Mouse (Mus musculus): ENCODE measurements around the gene Ppip5k1.

DNA sequence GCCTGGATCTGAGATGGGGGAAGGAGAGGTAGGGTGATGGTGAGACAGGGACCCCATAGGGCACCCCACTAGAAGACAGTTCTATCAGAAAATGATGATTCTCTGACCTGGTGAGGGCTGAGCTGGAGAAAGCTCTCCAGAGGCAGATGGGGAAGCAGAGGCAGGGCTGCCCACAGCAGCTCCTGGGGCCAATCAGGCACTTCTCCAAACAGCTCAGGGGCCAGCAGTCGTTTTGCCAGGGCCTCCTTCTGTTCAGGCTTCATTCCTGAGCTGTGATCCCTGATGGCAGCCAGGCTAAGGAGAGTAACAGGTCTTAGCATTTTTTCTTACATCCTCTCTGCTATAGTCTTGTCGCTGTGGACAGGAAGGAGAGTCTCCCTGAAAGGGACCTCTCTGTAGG lies 19.6 kb upstream of the Ppip5k1 start:
- TF ChIP-seq POLR2A (IDR thresholded peaks at IDR 0.05; ENCODE audit: borderline replicate concordance, low read depth, low read length), result no peak
- TF ChIP-seq CTCF (IDR thresholded peaks at IDR 0.05; ENCODE audit: low read depth, low read length), result no peak
